Mouse (Mus musculus): Measurements from ENCODE around the gene Hrnr. TPM values are rescaled to one million over a fixed set of nuclear protein-coding genes. Genes with fewer than 3 reads are reported as not detected.

The Hrnr gene
- total RNA-seq (2023), result not detected in 4 replicates

DNA sequence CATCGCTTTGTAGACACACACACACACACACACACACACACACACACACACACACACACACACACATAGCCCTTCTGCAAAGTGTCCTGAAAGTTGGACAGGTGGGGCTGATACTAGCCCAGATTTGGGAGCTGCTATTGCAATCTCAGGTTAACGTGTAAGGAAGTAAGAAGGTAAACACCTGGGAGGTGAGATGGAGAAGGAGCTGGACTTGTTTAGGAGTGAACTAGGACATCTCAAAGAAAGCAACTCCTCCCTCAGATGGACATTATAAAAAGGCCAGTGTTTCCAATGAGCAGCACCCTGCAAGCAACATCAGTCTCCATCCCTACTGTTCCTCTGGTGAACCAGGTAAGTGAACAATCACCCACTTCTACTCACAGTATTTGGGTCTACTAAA, at the start of gene Hrnr:
TSS of gene Hrnr (plus strand) at position 301 of the 400 bp plus-strand sequence.

DNA sequence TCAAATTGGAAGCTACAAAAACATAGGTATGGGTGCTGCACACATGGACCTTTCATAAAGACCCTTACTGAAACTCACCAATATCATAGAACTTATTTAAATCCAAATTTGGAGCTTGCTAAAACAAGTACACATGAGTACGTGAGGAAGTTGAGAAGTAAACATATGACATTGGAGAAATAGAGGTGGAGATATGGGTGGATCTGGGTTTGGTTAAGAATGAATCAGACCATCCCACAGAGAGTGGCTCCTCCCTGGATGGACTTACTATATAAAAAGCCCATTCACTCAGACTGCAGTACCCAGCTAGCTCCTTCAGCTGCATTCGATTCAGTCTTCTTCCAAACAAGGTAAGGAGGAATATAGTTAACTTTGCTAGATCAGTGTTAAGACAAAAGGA, 46.3 kb upstream of the Hrnr start, which contains the start of gene Flg:
TSS of gene Flg (plus strand) at position 301 of the 400 bp plus-strand sequence.

Other genes with a start within 250 kb of the Hrnr start
- gene Crnn, start 175.0 kb upstream of the Hrnr start, total RNA-seq (2023), result not detected in 4 replicates
- gene Flg2, start 122.5 kb upstream of the Hrnr start, total RNA-seq (2023), result not detected in 4 replicates
- gene Flg, start 46.2 kb upstream of the Hrnr start, total RNA-seq (2023), result not detected in 4 replicates
- not detected in 4 replicates for gene Rptn, start 74.0 kb downstream of the Hrnr start, total RNA-seq (2023)
- gene Tchh, start 122.6 kb downstream of the Hrnr start, total RNA-seq (2023), result not detected in 4 replicates
- not detected in 4 replicates for gene Tchhl1, start 149.0 kb downstream of the Hrnr start, total RNA-seq (2023)
- gene S100a11, start 200.7 kb downstream of the Hrnr start, total RNA-seq (2023), result 185 to 237 TPM (median 210 TPM) in 4 replicates
- gene S100a10, start 235.3 kb downstream of the Hrnr start, total RNA-seq (2023), result 168 to 198 TPM (median 184 TPM) in 4 replicates